Mouse (Mus musculus) olfactory bulb, adult 2 months (tissue): ENCODE measurements around the gene Jam2.

Experiments
- CTCF ChIP-seq: fragments of 200-500 bp; IDR thresholded peaks from 2 replicates; pipeline ENCODE4 v1.5.1; 2012; ENCODE audit warnings: low read depth, mild to moderate bottlenecking, low read length, moderate library complexity; ENCODE audit not compliant: insufficient read depth
- POLR2A ChIP-seq: fragments of 200-500 bp; IDR thresholded peaks from 2 replicates; pipeline ENCODE4 v1.6.1; 2012; ENCODE audit warnings: mild to moderate bottlenecking, low read depth, low read length, moderate library complexity; ENCODE audit not compliant: insufficient read depth

DNA sequence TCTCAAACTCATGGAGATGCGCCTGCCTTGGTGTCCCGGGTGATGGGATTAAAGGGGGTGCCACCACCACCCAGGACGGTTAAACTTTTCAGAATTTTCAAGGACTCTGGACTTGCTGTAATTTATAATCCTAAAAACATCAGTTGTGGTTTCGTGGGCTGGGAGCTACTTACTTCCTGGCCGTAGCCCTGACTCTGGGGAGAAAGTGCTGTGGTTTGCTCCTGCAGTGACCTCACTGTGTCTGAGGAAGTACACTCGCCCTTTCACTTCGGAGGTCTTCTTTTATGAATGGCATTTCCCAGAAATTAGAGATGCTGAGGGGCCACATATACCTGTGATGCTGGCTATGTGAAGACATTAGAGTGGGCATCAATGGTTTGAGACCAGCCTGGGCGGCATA is 40.6 kb downstream of the Jam2 start:
- no peak for TF ChIP-seq CTCF
- no peak for TF ChIP-seq POLR2A
